Mouse (Mus musculus) heart, adult 11 months (tissue): Measurements from ENCODE around the gene Gm6040.

ENCODE experiments used
- DNase-seq: peaks from one replicate; pipeline ENCODE4 v3.0.0; 2022

Gene Gm6040

DNA sequence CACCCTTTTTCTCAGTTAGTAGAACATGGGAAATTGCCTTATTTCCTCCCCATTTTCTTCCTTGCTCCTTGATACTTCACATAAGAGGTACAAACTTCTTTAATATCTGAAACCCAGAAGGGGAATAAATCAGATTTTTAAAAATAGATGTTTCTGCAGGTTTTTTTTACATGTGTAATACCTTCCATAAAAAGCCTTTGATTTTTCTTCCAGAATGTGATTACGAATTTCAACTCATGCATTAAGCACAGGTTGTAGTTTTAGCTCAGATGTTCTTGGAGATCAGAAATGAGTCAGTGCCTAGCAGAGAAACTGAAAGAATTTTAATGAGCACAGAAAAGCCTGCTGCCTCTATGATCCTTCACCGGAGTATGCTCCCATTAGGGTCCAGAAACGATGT, at the start of gene Gm6040:
Gene Gm6040, minus strand, starts transcription at position 101 of the 400 bp plus-strand sequence.
- DNase-seq, result no peak

DNA sequence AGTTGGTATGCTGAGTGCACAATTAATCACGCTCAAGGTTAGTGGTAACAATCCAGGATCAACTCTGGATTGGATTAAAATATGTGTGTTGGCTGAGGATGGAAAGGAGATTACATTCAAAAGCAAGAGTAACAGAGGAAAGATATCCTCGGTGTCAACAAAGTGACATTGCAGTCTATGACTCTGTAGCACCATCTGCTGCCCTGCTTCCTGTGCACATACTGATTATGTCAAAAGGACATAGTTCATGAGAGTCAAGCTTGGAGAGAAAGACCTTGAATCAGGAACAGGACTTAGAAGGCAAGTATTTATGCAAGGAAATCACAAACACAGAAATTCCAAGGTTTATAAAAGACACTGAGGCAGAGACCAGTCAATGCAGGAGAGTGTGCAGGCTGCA, 42.7 kb upstream of the Gm6040 start:
- no peak for DNase-seq

DNA sequence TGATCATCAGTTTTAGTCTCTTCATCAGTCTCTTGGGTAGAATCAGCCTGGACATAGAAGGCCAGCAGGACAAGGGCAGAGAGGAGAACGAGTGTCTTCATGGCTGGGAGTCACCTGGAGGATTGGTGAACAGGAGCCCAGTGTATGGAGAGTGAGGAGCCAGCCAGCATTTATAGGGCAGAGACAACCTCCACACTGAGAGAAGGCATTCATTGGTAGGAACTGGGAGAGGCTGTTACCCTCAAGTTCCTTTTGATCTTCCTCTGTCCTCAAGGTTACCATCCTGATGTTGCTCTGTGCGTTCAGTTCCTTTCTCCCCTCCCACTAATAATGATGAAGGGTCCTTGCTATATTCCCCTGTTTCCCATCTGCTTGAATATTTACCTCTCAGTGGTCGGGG, 22.7 kb upstream of the Gm6040 start, which contains the start of gene AY761185:
Gene AY761185, minus strand, starts transcription at position 101 of the 400 bp plus-strand sequence.
- DNase-seq, result no peak

DNA sequence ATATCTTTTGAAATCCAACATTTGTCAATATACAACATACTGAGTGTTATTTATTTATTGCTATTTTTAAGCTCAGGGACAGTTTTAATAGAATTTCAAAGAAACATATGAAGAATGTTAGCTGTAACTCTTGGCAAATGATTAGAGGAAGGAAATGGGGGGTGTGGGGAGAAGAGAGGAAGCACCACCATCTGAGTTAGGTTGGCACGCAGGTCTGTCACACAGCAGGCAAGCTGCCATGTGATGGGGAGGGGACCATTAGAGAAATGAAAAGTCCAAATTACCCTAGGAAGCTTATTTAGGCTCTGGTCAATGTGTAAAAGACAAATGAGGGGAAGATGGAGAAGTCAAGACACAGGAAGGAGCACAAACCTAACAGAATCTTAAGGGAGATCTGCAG, 9.6 kb downstream of the Gm6040 start:
- no peak for DNase-seq

DNA sequence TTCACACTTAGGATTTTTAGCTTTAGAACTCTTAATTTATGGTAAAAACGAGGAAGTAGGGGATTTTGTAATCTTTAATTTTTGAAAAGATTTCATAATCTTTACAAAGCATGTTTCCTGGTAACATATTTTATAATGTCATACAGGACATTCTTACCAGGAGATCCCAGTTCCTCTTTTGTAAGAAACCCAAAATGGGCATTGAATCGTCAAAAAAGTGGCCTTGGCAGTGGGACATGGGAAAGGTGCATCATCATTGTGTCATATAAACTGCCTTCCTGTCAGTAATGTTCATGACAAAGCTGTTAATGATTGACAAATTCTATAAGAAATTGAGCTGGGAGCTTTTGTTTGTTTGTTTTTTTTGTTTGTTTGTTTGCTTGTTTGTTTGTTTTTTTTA, 13.6 kb downstream of the Gm6040 start:
- DNase-seq, result no peak

DNA sequence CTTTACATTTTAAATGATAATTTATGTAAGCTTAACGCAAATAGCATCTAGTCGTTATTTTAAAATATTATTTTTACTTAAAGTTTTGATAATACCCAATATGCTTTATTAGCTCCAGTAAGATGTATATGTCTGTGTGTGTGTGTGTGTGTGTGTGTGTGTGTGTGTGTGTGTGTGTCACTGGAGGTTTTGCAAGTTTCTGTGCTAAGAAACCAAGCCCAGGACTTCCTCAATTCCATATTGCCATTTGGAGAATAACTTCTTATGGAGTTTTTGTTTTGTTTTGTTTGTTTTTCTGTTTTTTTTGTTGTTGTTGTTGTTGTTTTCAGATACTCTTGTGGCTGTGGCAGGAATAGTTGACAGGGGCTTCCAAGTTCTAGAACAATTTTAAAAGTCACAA, 14.8 kb downstream of the Gm6040 start:
- no peak for DNase-seq

DNA sequence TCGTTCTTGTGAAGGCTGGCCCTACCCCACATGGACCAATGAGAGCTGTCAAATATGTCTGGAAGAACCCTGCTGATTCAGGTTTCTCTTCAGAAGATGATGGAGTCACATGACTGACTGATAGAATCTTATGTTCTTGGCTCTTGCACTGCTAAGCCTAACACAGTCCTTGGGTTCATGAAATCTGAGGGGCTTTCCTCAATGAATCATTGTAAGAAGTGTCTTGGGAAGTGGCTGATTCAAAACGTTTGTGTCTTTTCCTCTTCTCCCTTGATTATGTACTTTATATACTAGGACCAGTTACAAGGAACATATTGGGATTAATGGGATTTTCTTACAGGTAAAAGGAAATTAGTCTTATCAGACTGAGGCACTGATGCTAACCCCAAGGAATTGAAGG, 19.3 kb downstream of the Gm6040 start, which contains the start of gene Gm15056:
Gene Gm15056, minus strand, starts transcription at position 101 of the 400 bp plus-strand sequence.
- DNase-seq, result no peak

DNA sequence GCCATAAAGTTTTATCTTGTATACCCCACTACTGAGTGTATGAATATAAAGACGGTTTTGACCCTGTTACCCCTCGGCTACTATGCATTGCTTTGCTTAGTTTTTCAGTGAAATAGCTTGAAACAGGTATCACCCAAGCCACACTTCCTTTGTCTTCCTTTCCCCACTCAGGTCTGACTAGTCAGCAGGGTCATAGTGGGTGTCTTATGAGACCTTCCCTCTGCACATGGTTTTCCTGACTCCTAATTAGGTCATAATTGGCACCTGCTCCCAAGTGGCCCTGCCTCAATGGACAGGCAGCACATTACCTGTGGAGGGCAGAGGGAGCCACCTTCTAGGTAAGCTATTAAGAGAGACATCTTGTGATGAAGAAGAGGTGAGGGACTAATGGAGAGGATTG, 29.5 kb downstream of the Gm6040 start, which contains the start of gene Defb33:
Gene Defb33, plus strand, starts transcription at position 301 of the 400 bp plus-strand sequence.
- no peak for DNase-seq

DNA sequence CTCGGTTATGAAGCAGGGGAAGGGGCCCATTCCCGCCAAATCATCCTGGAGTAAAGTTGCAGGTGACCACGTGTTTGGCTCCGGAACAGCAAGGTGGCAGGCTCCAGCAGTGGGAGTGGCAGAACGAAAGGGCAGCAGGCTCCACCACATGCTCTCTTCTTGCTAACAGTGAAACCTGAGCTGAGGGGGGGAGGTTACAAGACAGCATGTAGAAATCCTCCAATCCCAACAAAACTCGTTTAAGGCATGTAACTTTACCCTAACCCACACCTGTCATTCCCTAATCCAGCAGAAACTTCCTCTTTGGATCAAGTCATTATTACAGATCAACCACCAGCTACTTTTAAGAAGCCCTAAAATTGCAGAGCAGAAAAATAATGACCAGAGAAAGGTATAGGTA, 47.3 kb downstream of the Gm6040 start:
- DNase-seq, result no peak
